14 mouse cellular contexts compared by ENCODE assay signal in genomic region chrX:37110881-37111193, GRCm38 (mm10). TPM values are rescaled to one million over a fixed set of nuclear protein-coding genes. Genes with fewer than 3 reads are reported as not detected.
DNase-seq lines count a peak whose midpoint lies in the region; ATAC-seq lines count a peak whose summit lies in the region.
"Had no signal": no experiment of that assay in that cellular context is flagged by ENCODE, and none has a peak within 500 bp of the region (broad histone marks: within the 10 kb centered on the region; RNA-seq: fewer than 3 reads in every experiment).

No protein-coding gene starts in this region.

- no peaks in the 10 kb centered on the region for H3K9me3 ChIP-seq in heart, embryonic 16.5 days (replicated peaks; ENCODE audit: control insufficient read depth, low read length)
- H3K9me3 ChIP-seq in lung, embryonic 15.5 days: no peaks in the 10 kb centered on the region
- H3K9me3 ChIP-seq in embryonic facial prominence, embryonic 10.5 days: no peaks in the 10 kb centered on the region
- H3K9me3 ChIP-seq in liver, embryonic 15.5 days (replicated peaks): no peaks in the 10 kb centered on the region
- H3K9me3 ChIP-seq: kidney, embryonic 15.5 days had no signal

- no peaks in the 10 kb centered on the region for H3K4me1 ChIP-seq in heart, embryonic 16.5 days (ENCODE audit: control insufficient read depth, insufficient read depth, low read length)
- no peaks in the 10 kb centered on the region for H3K4me1 ChIP-seq in lung, embryonic 15.5 days
- H3K4me1 ChIP-seq in embryonic facial prominence, embryonic 10.5 days: no peaks in the 10 kb centered on the region
- peaks cover 10% of the 10 kb centered on the region; the same call in 1 of the 2 replicates for H3K4me1 ChIP-seq in liver, embryonic 15.5 days (replicated peaks)

- no peak overlapping the region for H3K9ac ChIP-seq in heart, embryonic 16.5 days (ENCODE audit: low read length)
- H3K9ac ChIP-seq in lung, embryonic 15.5 days: no peak overlapping the region
- H3K9ac ChIP-seq in liver, embryonic 15.5 days: no peak overlapping the region
- H3K9ac ChIP-seq: kidney, embryonic 15.5 days had no signal

- intact Hi-C loops in heart, postnatal 10 days (cut with DNase I): loop anchor here (2.0 kb wide), 1 partner anchor 16 kb away; the partner anchor contains the start of gene Nkap
- intact Hi-C loops in gastrocnemius, postnatal 36 days (cut with DNase I): no loop called here

- H3K36me3 ChIP-seq in heart, embryonic 16.5 days (ENCODE audit: control insufficient read depth, insufficient read depth): no peaks in the 10 kb centered on the region
- H3K36me3 ChIP-seq in lung, embryonic 15.5 days: no peaks in the 10 kb centered on the region
- H3K36me3 ChIP-seq in embryonic facial prominence, embryonic 10.5 days (replicated peaks): peaks cover 12% of the 10 kb centered on the region
- H3K36me3 ChIP-seq in liver, embryonic 15.5 days (replicated peaks): 0 out of 2 replicates have a peak, but pooled peaks cover 7% of the 10 kb centered on the region

- WGBS in heart, embryonic 16.5 days: 73% methylated on average over 4 of the region's 4 CpGs
- WGBS in lung, embryonic 15.5 days: 66% methylated on average over 4 of the region's 4 CpGs
- 78% methylated on average over 4 of the region's 4 CpGs for WGBS in embryonic facial prominence, embryonic 10.5 days
- WGBS in liver, embryonic 15.5 days (ENCODE audit: insufficient replicate concordance): 57% methylated on average over 4 of the region's 4 CpGs

- H3K27ac ChIP-seq in heart, embryonic 16.5 days (ENCODE audit: low read length): no peak overlapping the region
- H3K27ac ChIP-seq in lung, embryonic 15.5 days: no peak overlapping the region
- H3K27ac ChIP-seq in embryonic facial prominence, embryonic 10.5 days (replicated peaks): no peak overlapping the region; the same call in 1 of the 2 replicates
- H3K27ac ChIP-seq in liver, embryonic 15.5 days (replicated peaks): no peak overlapping the region

- DNase-seq in heart, postnatal 10 days: no peak
- no peak for DNase-seq in lung, adult 18-20 months
- DNase-seq in embryonic facial prominence, embryonic 10.5 days (ENCODE audit: low spot score): no peak
- DNase-seq in embryo, embryonic 9.5 days (ENCODE audit: extremely low spot score): no peak
- no peak for DNase-seq in gastrocnemius, postnatal 36 days

- H3K27me3 ChIP-seq in heart, embryonic 16.5 days (ENCODE audit: control insufficient read depth, insufficient read depth, low read length): no peaks in the 10 kb centered on the region
- H3K27me3 ChIP-seq in lung, embryonic 15.5 days: no peaks in the 10 kb centered on the region
- peaks cover 7% of the 10 kb centered on the region for H3K27me3 ChIP-seq in embryonic facial prominence, embryonic 10.5 days (replicated peaks; ENCODE audit: low read depth, poor library complexity, severe bottlenecking)
- H3K27me3 ChIP-seq in liver, embryonic 15.5 days: no peaks in the 10 kb centered on the region; the same call in 1 of the 2 replicates
- H3K27me3 ChIP-seq: kidney, embryonic 15.5 days had no signal

- peak overlapping the region; percentile 44; the same call in 1 of the 2 replicates for H3K4me2 ChIP-seq in heart, embryonic 16.5 days (ENCODE audit: low read depth, low read length)
- H3K4me2 ChIP-seq in lung, embryonic 15.5 days: peak overlapping the region; percentile 31; the same call in 1 of the 2 replicates
- peak overlapping the region; percentile 76 for H3K4me2 ChIP-seq in liver, embryonic 15.5 days

- ATAC-seq in heart, embryonic 16.5 days (replicated peaks; ENCODE audit: extremely low read depth, insufficient read depth, low FRiP score): no peak
- ATAC-seq in lung, embryonic 15.5 days (ENCODE audit: borderline replicate concordance, extremely low read depth, low FRiP score, low TSS enrichment): no peak
- no peak for ATAC-seq in liver, embryonic 15.5 days (ENCODE audit: insufficient read depth)

- no peak overlapping the region for H3K4me3 ChIP-seq in heart, embryonic 16.5 days (ENCODE audit: low read length)
- no peak overlapping the region for H3K4me3 ChIP-seq in lung, embryonic 15.5 days
- peak overlapping the region; percentile 65; the same call in 1 of the 2 replicates for H3K4me3 ChIP-seq in embryonic facial prominence, embryonic 10.5 days
- H3K4me3 ChIP-seq in liver, embryonic 15.5 days (replicated peaks): peak overlapping the region; percentile 71

RNA-seq across cellular contexts. Expression of gene Upf3b, which starts 0.7 kb away (rescaled TPM):
- polyA plus RNA-seq in heart, embryonic 16.5 days (2015; fragmentation: Nextera tagmentation; extraction: Ambion mirVana): 13.5 and 13.6 TPM in 2 replicates
- total RNA-seq in heart, postnatal 10 days (2021): 1 to 10 TPM; 8.2 to 9.1 TPM
- 18.7 and 20.7 TPM in 2 replicates for polyA plus RNA-seq in lung, embryonic 15.5 days (2015; fragmentation: Nextera tagmentation; extraction: Ambion mirVana)
- 17.2 and 19.0 TPM in 2 replicates for polyA plus RNA-seq in embryonic facial prominence, embryonic 10.5 days (2016; fragmentation: Nextera tagmentation; extraction: Ambion mirVana)
- 8.1 and 8.3 TPM in 2 replicates for polyA plus RNA-seq in liver, embryonic 15.5 days (2015; fragmentation: Nextera tagmentation; extraction: Ambion mirVana)
- total RNA-seq in gastrocnemius, postnatal 36 days (2021): 1 to 10 TPM; 8.4 to 9.7 TPM

RNA-seq across cellular contexts. Expression of gene Nkap, which starts 15.8 kb away (rescaled TPM):
- polyA plus RNA-seq in heart, embryonic 16.5 days (2015; fragmentation: Nextera tagmentation; extraction: Ambion mirVana): 10.3 and 13.2 TPM in 2 replicates
- 10 to 100 TPM; 10.7 to 12.2 TPM for total RNA-seq in heart, postnatal 10 days (2021)
- 11.8 and 14.3 TPM in 2 replicates for polyA plus RNA-seq in lung, embryonic 15.5 days (2015; fragmentation: Nextera tagmentation; extraction: Ambion mirVana)
- 17.2 and 18.3 TPM in 2 replicates for polyA plus RNA-seq in embryonic facial prominence, embryonic 10.5 days (2016; fragmentation: Nextera tagmentation; extraction: Ambion mirVana)
- polyA plus RNA-seq in liver, embryonic 15.5 days (2015; fragmentation: Nextera tagmentation; extraction: Ambion mirVana): 4.9 and 5.1 TPM in 2 replicates
- 1 to 10 TPM; 5.6 to 8.8 TPM for total RNA-seq in gastrocnemius, postnatal 36 days (2021)

RNA-seq across cellular contexts. Expression of gene Rpl39, which starts 25.6 kb away (rescaled TPM):
- 275 and 291 TPM in 2 replicates for polyA plus RNA-seq in heart, embryonic 16.5 days (2015; fragmentation: Nextera tagmentation; extraction: Ambion mirVana)
- total RNA-seq in heart, postnatal 10 days (2021): 100 to 1,000 TPM; 487 to 510 TPM
- polyA plus RNA-seq in lung, embryonic 15.5 days (2015; fragmentation: Nextera tagmentation; extraction: Ambion mirVana): 509 and 532 TPM in 2 replicates
- polyA plus RNA-seq in embryonic facial prominence, embryonic 10.5 days (2016; fragmentation: Nextera tagmentation; extraction: Ambion mirVana): 474 and 495 TPM in 2 replicates
- 219 and 316 TPM in 2 replicates for polyA plus RNA-seq in liver, embryonic 15.5 days (2015; fragmentation: Nextera tagmentation; extraction: Ambion mirVana)
- total RNA-seq in gastrocnemius, postnatal 36 days (2021): 100 to 1,000 TPM; 221 to 256 TPM

RNA-seq across cellular contexts. Expression of gene Akap14, which starts 57.8 kb away (rescaled TPM):
- 0.19 TPM in 1 of 2 replicates, not detected in the other for polyA plus RNA-seq in heart, embryonic 16.5 days (2015; fragmentation: Nextera tagmentation; extraction: Ambion mirVana)
- total RNA-seq in heart, postnatal 10 days (2021): not detected
- 0.31 and 0.64 TPM in 2 replicates for polyA plus RNA-seq in lung, embryonic 15.5 days (2015; fragmentation: Nextera tagmentation; extraction: Ambion mirVana)
- polyA plus RNA-seq in embryonic facial prominence, embryonic 10.5 days (2016; fragmentation: Nextera tagmentation; extraction: Ambion mirVana): 0.14 TPM in 1 of 2 replicates, not detected in the other
- polyA plus RNA-seq in liver, embryonic 15.5 days (2015; fragmentation: Nextera tagmentation; extraction: Ambion mirVana): not detected in 2 replicates
- not detected for total RNA-seq in gastrocnemius, postnatal 36 days (2021)
- total RNA-seq: adrenal gland, adult 2 months; heart, postnatal 36 days had no signal
- polyA plus RNA-seq: adrenal gland, adult 2 months; limb, embryonic 14.5 days; small intestine, adult 2 months; urinary bladder, adult 2 months had no signal

Comparison
In these comparisons a context has a peak if more than half of its experiments do, and no peak if none do; other contexts are left out.
1. H3K4me3 ChIP-seq: peak in embryonic facial prominence, embryonic 10.5 days (single experiment) and liver, embryonic 15.5 days (single experiment); none in heart, embryonic 16.5 days (single experiment) and lung, embryonic 15.5 days (single experiment).
2. Peak in every context shown above with its lines, with median percentiles within 50 percentile points of each other: H3K4me2 ChIP-seq.